Mouse (Mus musculus): ENCODE data around the gene Pnlip.

Gene Pnlip

GRCm38 (mm10) chr19:58652198-58652597 is at the start of gene Pnlip:
Pnlip (plus strand) TSS chr19:58652498.
- no peak for DNase-seq (ENCODE audit: low spot score in 2 of 2)

GRCm38 (mm10) chr19:58609716-58610115 is 42.6 kb upstream of the Pnlip start:
- DNase-seq (ENCODE audit: low spot score in 2 of 2) = no peak

DNA sequence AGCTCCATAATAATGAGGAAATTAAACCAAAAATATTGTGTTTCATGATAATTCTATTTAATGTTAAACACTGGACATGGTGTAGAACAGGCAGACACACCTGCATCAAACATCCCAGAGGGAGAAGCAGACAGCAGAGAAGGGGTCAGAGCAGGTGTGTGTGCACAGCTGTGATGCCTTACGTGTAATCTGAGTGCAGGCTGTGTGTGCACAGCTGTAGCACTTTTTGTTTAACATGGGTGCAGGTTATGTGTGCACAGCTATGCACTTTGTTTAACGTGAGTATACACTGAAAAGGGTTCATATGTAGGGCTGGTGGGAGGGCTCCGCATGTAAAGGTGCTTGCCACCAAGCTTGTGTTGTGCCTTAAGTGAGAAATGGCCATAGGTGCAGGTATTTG is 39.6 kb upstream of the Pnlip start:
- DNase-seq (ENCODE audit: low spot score in 2 of 2) = no peak

DNA sequence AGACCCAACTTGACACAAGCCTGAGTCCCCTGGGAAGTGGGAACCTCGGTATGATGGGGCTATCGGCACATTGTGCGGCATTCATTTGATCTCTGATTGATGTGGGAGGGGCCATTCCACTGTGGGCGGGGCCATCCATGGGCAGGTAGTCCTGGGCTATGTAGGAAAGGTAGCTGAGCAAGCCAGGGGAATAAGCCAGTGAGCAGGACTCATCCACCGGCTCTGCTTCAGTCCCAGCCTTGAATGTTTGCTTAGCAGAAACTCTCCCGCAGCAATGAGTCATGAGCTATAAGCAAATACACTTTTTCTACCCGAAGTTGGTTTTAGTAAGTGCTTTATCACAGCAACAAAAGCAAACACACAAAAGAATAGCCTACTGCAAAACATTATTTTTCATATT is 35.7 kb upstream of the Pnlip start:
- no peak for DNase-seq (ENCODE audit: low spot score in 2 of 2)

DNA sequence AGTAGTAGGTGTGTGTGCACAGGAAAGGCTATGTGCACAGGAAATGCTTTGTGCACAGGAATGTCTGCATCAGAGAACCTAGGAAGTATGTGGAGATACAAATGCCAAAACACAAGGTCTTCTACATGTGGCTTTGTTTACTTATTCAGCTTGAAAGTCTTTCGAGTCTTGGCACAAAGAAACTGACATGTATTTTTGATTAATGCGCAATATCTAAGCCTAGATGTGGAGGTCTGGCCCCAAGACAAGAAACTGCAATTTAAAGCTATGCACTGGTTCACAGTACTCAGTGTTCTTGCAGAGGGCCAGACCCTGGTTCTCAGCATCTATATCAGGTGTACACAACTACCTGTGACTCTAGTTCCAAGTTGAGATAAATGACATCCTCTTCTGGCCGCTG is 31.6 kb upstream of the Pnlip start:
- DNase-seq (ENCODE audit: low spot score in 2 of 2) = no peak

DNA sequence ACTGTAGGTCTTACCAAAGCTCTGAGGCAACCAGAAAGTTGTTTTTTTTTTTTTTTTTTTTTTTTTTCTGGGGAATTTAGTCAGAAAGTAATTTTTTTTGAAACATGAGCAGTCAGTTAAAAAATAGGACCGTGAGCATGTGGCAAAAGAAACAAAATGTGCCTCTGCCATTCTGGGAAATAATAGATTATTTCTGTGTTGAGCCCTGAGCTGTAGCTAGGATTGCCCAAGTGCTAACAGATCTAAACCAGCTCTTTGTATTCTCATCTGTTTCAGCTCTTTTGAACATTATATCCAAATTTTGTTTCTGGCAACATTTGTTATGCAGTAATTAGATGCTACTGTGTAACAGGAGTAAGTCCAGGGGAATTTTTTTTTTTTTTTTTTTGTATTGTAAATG is 30.7 kb upstream of the Pnlip start:
- no peak for DNase-seq (ENCODE audit: low spot score in 2 of 2)

GRCm38 (mm10) chr19:58624799-58625198 is 27.5 kb upstream of the Pnlip start:
- no peak for DNase-seq (ENCODE audit: low spot score in 2 of 2)

DNA sequence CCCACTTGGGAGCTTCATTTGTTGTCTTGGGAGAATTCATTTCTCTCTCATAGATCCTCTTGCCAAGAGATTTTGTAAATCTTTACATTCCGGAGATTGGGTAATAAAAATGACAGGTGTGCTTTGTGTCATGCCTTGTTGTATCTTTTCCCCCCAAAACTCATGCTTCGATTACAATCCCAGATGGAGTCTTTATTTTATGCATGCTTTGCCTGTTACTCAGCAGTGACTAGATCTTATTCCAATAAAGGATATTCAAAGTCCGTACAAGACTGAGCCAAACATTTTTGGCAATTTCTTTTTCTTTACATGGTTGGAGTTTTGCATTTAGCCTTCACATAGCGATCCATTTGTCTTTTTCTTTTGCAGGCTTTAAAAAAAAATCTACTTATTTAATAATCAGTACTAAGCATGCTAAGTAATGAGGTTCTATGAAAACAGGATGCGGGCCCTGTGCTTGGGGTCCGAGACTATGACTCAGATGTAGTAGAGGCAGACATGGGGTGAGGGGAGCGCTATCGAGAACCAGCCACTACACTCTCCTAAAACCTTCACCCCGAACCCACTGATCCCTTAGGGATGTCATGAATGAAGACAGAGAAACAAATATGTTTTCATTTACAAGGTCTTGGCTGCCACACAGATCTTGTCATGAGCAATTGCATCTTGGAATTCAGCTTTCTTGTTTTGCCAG is 26.9 kb upstream of the Pnlip start:
- no peak for DNase-seq (ENCODE audit: low spot score in 2 of 2)

- DNase-seq (ENCODE audit: low spot score in 2 of 2) = no peak
Measured at GRCm38 (mm10) chr19:58627406-58628337, 24.6 kb upstream of the Pnlip start.

- no peak for DNase-seq (ENCODE audit: low spot score in 2 of 2)
Measured at GRCm38 (mm10) chr19:58629351-58629773, 22.9 kb upstream of the Pnlip start.

- DNase-seq (ENCODE audit: low spot score in 2 of 2) = no peak
Measured at GRCm38 (mm10) chr19:58650036-58650435, 2.3 kb upstream of the Pnlip start.

DNA sequence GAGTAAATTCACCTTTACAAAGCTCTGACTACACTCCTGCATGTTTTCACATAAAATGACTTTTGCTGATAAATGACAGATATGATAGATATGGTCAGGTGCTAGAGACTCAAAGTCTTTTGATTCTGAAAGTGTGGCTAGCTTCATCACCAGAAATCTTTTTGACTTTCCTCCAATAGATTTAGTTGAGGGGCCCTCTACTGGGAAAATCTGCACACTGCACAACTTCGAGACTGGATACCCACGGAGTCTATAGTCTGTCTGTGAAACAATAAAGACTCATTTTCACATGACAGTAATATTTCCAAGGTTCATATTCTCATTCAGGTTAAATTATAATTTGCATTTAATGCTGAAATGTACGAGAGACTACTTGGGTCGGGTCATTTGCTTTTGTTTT is 9.8 kb downstream of the Pnlip start:
- peak in 1 of 2 experiments; percentile 39 for DNase-seq (ENCODE audit: low spot score in 2 of 2)

DNA sequence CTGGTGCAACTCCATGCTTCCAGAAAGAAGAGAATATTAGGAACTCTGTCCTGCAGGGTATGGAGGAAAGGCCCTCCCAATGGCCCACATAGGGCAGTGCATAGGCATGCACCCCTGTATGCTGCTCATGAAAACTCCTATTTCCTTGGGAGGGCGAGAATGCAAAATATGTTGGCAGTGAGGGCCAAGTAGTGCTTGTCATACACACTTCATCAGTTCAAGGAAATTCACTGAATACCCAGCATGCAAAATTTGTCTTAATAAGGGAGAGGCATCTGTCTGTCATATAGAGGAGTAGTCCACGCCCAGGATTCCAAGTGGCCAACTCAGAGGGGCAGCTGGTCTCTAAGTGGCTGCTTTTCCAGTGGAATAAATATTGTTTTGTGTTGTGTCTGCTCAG is 11.0 kb downstream of the Pnlip start:
- no peak for DNase-seq (ENCODE audit: low spot score in 2 of 2)

DNA sequence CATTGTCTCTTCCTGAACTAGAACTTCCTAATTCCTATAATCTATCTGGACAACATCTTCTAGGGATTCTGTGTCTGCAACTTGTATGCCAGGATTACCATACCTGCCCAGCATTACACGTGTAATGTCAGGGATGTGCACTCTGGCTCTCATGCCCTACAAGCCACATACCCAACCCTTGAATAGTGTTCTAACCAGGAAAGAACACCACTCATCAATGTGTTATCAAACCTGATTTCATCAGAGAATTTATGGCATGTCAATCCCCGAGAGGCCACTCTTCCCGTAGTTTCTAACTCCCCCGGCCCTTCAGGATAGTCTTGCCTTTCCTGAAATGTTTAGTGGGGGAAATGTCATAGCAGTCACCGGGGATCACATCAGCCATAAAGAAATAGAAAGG is 12.6 kb downstream of the Pnlip start:
- no peak for DNase-seq (ENCODE audit: low spot score in 2 of 2)

GRCm38 (mm10) chr19:58674644-58675043 is 22.3 kb downstream of the Pnlip start:
- DNase-seq (ENCODE audit: low spot score in 2 of 2) = no peak

- no peak for DNase-seq (ENCODE audit: low spot score in 2 of 2)
Measured at GRCm38 (mm10) chr19:58677117-58677516, 24.8 kb downstream of the Pnlip start.

DNA sequence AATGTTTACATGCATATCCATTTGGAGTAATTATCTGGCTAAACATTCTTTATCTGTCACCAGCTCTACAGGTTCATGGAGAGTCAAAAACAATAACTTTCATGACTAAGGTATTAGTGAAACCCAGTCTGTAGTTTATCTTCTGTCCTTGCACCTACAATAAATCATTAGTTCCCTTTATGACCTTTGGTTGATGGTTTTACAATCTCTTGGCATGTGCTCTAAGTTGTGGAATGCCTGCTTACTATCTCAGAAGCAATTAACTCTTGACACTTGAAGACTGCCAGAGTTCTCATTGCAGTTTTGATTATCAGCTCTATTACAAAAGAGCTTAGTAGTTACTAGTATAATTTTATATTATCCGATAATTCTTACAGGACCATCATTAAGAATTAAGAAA is 36.6 kb downstream of the Pnlip start:
- no peak for DNase-seq (ENCODE audit: low spot score in 2 of 2)

DNA sequence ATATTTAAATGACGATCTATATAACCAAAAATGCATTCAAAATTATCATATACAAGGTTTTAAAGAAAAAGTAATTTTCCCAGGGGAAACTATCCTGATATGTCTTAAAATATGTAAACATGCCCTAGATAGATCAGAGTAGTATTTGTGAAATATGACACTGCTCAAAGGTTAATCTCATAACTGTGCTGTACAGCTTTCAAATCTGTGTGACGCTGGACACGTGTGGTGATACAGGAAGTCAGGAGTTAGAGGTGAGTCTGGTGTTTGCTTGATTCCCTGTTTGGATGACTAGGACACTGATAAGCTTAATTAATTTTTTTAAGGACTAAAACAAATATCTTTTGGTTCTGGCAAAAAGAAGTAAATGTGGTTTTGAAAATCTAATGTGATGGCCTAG is 43.0 kb downstream of the Pnlip start:
- no peak for DNase-seq (ENCODE audit: low spot score in 2 of 2)

GRCm38 (mm10) chr19:58696235-58696634 is 43.9 kb downstream of the Pnlip start:
- no peak for DNase-seq (ENCODE audit: low spot score in 2 of 2)

DNA sequence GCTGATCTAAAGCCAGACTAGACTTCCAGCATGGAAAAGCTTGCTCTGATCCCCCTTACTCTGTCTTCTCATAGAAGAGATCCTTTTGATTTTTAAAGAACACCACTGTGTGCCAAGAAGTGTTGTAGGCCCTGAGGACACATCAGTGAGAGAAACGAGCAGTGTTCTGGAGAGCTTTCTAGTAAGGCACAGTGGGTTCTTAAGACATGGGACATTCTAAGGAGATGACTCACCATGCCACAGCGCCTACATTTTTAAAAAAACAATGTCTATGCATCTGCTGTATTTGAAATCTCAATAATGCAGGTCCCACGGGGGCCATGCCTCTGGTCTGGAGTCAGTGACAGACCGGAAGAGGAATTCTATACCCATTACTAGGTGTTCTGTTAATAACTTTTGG is 52.3 kb downstream of the Pnlip start:
- no peak for DNase-seq (ENCODE audit: low spot score in 2 of 2)

GRCm38 (mm10) chr19:58708611-58709010 is 56.3 kb downstream of the Pnlip start:
- no peak for DNase-seq (ENCODE audit: low spot score in 2 of 2)

DNA sequence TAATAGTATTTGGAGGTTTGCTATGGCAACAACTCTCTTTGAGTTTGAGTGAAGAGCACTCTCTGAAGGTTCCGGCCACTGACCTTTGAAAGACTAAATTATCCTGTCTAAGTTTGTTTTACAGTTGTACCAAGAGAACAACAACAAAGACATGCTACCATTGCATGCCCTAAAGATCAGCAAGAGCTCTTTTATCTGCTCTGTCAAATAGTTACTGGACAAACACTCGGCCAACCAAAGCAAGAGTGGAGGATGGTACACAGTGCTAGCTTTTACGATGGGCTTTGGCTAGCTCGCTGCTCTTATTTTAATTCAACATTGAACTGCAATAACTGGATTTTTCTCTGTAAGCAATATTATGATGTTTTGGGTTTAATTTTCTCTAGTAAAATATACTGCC is 65.6 kb downstream of the Pnlip start:
- no peak for DNase-seq (ENCODE audit: low spot score in 2 of 2)

GRCm38 (mm10) chr19:58720439-58720838 is 68.1 kb downstream of the Pnlip start:
- no peak for DNase-seq (ENCODE audit: low spot score in 2 of 2)

All from right cerebral cortex, postnatal 10 days (tissue).